Mouse (Mus musculus) gastrocnemius, postnatal 4 days (tissue): ENCODE results near the gene Vwce. TPM values are rescaled to one million over a fixed set of nuclear protein-coding genes. Genes with fewer than 3 reads are reported as not detected.
A peak's percentile ranks its signal among the peaks of the same experiment; 100 is the strongest.

Source experiments
- DNase-seq, 2 experiments: peaks; one replicate each; pipeline ENCODE4 v3.0.0; 2021 to 2022; ENCODE audit warnings: low spot score in 2 of 2, mixed read lengths in 2 of 2
- long read RNA-seq, 2 experiments: library from polyadenylated mRNA; stranded (forward); transcript quantifications; one replicate each; pipeline ENCODE4 v2.0.0; 2021
- total RNA-seq, 2 experiments: library from RNA; stranded (reverse); gene quantifications; 2 replicates each; pipeline ENCODE4 v1.2.3; 2021

Vwce gene
- under 1 TPM; 0.41 to 0.66 TPM for total RNA-seq
- long read RNA-seq, experiment 1, partial matches to known transcripts = 0 of 2 reads
- long read RNA-seq, experiment 1, other reads (novel, unspliced or antisense) = 2 of 2 reads
- long read RNA-seq, experiment 2 = 0 reads

DNA sequence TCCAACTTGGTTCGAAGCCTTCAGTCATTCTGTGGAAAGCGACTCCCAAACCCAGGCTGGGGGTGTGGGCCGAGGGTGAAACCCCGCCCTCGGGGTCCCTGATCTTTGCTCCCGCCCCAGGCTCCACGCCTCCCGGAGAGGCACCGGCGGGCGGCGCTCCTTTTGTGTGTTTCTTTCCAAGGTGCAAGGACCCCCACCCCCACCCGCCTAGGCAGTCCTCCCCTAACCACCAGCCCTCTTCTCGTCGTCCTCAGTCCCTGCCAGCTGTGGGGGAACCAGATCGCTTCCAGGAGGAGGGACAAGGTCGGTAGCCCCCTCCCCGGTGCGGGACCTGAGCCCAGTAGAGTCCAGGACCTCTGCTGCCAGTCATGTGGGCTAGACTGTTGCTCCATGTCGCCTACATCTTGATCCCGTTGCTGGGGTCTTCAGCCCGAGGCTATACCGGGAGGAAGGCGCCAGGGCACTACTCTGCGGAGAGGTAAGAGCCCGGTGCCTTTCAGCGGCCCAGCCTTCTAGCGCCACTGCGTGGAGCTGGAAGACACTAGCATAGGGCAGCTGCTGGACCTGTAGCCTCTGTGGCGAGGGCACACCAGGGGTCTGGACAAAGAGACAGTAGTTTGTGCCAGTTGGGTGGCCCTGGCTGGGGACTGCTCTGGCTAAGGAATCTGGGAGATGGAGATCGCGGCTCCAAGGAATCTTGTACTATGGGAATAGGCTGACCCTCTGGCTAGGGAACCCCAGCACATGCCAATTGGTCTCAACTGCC lies at the start of gene Vwce:
Gene Vwce (plus strand): TSS at position 108 of the 766 bp plus-strand sequence.
- DNase-seq = peak in 1 of 2 experiments; percentile 45

DNA sequence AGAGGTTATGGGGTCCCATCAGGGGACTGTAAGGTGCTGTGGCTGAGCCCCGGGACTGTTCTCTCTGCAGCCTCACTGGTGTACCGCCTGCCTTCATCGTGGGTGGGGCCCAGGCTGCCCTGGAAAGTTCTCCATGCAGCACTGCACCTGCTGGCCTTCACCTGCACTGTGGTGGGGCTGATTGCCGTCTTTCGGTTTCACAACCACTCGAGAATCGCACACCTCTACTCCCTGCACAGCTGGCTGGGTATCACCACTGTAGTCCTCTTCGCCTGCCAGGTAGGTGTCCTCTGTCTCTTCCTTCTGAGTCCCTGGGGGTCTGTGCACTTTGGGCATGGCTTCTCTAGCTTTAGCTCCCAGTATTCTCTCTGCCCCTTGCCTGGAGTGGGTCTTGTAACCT lies 48.9 kb upstream of the Vwce start:
- no peak for DNase-seq

DNA sequence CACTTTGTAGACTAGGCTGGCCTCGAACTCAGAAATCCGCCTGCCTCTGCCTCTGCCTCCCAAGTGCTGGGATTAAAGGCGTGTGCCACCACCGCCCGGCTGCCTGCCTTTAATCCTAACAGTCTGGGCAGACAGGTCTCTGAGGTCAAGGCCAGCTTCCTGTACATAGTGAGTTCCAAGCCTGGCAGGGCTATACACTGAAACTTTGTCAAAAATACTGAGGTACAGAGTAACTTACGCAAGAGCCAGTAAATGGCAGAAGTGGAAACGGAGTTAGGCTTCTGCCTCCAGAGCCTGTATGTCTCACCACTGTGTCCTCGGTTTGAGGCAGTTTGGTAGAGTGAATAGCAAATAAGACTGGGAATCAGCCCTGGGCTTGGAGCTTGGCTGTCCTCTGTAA lies 46.8 kb upstream of the Vwce start:
- DNase-seq = no peak

DNA sequence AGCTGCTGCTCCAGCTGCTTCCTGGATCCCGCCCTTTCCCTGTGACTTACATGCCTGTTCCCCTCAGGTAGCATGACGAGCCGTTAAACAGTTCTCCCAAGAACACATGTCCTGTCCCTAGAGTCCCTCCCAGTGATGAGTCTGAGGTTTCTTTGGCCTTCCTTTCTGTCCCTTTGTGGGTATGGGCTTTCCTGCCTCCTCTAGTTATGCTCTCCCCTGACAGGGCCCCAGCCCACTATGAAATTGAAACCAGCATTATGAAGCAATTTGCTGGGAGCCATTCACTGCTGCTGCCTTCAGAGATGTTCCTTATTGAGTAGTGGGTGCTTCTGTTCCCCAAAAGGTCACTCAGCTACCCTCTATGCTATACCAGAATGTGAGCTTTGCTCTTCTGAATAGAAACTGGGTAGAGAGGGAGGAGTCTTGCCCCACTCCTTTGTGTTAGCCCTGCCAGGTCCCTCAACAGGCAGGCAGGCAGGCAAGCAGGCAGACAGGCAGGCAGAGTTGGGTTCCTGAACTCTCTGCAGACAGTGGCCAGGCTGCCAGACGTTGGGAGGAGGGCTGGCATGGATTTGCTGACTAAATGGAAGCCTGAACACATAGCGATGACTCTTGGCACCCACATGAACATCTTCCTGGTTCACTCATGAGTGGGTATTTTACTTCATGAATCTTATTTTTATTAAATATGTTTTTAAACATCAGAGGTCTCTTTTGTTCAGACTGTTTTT lies 44.7 kb upstream of the Vwce start:
- DNase-seq = no peak

DNA sequence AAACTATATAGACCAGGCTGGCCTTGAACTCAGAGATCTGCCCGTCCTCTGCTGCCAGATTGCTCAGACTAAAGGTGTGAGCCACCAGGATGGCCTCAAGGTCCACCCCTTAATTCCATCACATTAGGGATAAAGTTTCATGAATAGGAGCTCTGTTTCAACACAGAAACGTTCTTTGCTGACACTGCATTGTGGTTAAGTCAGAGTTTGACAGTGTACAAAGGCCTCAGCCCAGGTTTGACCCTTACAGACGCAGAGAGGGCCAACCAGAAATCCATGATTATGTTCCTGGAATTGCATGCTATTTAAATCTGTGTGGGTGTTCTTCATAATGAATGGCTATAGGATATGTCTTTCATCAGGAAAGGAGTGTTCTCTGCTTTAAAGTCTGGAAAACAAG lies 43.7 kb upstream of the Vwce start:
- no peak for DNase-seq

DNA sequence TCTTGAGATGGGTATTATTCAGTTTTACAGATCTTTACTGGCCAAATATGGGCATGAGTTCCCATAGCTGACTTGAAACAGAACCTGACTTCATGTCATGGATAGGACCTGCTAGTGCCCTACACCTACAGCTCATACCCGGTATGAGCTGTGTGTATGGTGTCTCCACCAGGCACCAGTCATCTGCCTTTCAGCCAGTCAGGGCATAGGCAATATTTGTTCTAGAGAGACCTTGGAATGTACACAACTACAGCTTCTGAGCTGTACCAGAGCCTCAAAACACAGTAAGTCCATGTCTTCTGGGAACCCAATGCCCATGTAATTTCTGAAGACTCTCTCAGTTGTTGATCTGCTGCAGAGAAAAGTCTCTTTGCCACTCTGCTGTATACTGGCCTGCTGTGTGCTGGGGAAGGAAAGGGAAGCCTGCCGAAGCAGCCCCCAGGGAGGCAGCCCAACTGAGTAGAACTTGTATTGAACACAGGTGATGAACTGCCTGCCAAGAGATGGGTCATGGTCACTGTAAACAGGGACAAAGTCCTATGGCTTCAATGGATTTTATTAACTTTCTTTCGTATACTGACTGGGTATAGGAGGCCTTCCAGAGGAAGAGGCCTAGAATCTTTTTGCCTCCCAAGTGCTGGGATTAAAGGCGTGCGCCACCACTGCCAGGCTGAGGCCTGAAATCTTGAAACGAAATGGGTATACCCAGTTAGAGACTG lies 42.2 kb upstream of the Vwce start:
- DNase-seq = no peak

DNA sequence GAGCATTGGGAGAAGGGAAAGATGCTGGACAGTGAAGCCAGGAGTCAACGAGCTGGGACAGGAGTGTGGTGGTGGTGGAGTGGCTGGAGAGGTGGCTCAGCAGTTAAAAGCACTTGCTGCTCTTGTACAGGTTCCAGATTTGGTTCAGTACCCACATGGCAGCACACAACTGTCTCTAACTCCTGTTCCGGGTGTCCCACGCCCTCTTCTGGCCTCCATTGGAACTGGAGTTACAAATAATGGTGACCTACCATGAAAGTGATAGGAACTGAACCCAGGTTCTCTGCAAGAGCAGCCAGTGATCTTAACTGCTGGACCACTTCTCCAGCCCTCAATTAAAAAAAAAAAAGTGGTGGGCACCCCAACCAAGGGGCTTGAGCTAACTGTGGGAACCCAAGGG lies 35.8 kb upstream of the Vwce start:
- DNase-seq = no peak

DNA sequence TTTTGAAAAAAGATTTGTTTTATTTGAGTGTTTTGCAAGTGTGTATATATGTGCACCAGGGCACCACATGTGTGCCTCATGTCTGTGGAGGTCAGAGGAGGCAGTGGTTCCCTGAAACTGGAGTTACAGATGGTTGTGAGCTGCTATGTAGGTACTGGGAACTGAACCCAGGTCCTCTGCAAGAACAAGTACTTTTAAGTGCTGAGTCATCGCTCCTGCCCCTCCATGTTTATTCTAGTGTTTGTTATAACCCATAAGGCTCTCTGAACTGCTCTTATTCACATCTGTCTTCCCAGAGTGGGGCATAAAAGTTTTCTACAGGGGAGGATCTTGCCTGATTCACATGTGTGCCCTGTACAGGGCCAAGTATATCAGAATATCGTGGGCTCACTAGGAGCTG lies 34.4 kb upstream of the Vwce start:
- no peak for DNase-seq

DNA sequence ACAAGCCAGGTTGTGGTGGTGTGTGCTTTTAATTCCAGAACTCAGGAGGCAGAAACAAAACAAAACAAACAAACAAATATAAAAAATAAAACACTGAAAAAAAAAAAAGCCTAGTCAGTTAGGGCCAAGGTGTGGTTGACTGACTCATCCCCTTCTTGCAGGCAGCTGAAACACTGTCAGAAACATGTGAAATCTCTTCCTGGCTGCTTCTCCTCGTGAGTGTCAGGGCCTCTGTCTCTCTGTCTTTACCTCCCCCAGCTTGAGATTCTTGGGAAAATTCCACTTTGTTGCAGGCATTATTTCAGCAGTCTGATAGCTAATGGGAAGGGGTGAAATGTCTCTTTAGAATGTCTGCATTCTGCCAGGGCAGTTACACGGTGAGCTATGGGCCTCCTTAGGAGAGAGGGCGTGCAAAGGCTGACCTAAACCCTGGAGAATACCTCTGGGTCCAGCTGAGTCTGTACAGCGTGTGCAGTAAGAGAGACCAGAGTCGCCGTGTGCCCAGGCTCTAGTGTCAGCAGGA lies 31.7 kb upstream of the Vwce start:
- DNase-seq = no peak

DNA sequence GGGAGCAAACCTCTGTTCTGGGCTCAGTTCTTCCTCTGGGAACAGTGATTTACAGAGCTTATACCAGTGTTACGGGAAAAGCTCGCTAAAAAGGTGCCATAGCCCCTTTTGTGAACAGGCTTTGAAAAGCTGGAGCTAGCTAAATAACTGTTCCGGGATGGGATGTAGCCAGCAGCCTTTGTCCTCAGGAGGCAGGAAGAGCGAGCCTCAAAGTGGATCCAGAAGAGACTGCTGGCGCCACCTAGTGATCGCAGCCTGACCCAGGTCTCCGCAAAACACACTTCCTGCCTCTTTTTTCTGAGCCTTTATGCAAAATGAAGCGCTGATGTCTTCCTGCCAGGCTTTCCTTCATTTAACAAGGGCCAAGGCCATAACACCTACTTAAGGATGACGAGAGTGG lies 31.2 kb upstream of the Vwce start:
- peak; percentile 75 to 92 for DNase-seq

DNA sequence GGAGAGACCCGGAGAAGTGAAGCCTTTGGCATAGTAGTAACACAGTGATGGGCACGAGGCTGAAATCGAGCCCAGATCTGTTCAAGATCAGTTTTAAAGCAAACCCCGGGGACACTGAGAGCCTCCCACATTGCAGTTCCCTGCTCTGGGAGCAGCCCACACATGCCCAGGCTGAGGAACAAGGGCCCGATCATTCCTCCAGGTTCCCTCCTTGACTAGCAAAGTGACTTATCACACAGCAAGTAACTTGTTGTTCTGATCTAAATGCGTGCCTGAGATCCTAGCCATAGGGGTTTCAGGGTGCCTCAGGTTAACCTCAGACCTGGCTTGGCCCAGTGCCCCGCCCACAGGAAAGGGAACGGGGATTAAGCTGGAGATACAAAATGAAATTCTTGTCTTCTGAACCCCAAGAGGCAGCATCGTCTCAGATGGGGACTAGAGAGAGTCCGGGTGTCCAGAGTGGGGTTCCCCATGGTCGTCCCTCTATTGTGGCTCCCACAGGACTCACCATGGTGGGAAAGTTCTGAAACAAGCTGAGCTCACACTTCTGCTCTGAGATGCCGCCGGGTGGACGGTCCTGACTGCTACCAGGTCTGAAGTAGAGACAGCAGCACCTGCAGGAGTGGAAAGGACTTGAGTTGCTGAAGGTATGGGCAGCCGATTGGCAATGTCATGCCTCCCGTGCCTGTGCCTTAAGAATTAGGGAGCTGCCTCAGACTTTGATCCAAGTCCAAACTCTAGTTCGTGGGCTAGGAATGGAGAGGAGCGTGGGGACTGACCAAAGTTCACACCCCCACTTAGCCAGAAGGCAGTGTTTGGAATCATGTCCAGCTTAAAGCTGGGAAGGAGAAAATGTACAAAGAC lies 30.1 kb upstream of the Vwce start:
- DNase-seq = no peak

DNA sequence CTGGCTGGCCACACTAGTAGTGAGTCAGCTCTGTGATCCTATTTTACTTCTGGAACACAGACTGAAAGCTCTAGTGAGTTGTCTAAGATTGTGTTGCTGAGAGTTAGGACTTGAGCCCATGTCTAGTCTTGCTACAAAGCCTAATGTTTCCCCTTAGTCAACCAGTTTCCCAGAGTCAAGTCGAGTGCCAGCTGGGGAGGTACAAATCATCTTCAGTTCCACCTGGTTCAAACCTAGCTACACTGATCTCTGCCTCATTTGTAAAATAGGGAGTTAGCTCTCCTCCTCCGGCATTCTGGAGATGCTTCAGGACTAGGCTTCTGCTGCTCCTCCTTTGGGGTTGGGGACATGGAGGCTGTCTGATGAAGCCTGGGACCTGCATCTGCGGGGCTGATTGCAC lies 29.5 kb upstream of the Vwce start:
- DNase-seq = no peak

DNA sequence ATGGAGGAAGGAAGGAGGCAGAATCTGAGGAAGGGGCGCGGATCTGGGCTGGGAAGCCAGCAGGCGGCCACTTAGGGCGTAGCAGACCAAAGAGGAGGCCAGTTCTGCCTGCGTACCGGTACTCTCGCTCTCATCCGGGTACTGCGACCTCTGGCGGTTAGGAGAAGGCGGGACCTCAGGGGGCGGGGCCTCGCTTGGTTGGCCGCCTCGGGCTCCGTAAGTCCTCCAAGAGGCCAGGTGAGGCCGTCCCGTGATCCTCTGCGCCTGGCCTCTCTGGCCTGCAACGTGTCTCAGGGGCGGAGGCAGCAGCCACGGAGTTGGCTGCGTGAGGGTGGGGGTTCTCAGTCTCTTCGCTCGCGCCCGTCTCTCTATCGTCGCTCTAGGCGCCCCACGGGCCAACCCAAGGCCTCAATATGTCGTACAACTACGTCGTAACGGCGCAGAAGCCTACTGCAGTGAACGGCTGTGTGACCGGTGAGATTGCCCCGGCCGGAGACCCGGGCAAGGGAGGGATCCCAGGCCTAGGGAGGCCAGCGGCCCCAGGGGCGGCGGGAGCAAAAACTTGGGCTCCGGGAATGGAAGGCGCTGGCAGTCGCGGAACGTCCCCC lies 28.6 kb upstream of the Vwce start, which contains the start of the genes Ddb1 and Tkfc:
Gene Ddb1 (plus strand): TSS at position 35 of the 608 bp plus-strand sequence.
Gene Tkfc (minus strand): TSS at position 362 of the 608 bp plus-strand sequence.
- DNase-seq = peak; percentile 98 to 99

DNA sequence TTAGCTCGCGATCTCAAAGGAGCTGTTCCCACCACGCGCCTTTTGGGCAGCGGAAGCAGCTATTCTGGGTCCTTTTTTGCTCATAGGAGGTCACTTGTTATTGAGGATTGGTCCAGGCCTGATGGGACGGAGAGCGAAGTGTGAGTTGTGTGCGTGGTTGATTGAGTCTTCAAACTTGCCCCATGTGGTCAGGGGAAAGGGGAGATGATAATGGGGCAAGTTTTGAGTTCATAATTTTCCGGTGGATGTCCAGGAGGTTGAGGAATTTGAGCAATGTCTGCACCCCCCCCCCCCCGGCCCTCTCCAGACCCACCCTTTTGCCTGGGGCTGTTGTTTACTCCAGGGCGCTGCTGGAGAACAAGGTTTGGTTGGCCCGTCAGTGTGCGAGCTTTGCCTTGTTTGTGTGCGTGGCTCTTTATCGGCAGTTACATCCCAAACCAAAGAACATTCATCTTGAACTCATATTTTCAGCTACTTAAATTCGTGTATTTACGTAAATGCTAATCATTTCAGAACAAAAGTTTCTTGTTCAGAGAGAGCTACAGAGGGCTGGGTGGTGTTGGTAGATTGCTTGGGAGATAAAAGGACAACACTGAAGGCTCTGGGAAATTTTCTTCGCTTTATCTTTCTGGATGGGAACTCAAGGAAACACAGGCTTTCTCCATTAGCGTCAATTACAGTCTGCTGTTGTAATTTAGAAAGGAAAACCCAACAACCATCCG lies 28.0 kb upstream of the Vwce start:
- no peak for DNase-seq

DNA sequence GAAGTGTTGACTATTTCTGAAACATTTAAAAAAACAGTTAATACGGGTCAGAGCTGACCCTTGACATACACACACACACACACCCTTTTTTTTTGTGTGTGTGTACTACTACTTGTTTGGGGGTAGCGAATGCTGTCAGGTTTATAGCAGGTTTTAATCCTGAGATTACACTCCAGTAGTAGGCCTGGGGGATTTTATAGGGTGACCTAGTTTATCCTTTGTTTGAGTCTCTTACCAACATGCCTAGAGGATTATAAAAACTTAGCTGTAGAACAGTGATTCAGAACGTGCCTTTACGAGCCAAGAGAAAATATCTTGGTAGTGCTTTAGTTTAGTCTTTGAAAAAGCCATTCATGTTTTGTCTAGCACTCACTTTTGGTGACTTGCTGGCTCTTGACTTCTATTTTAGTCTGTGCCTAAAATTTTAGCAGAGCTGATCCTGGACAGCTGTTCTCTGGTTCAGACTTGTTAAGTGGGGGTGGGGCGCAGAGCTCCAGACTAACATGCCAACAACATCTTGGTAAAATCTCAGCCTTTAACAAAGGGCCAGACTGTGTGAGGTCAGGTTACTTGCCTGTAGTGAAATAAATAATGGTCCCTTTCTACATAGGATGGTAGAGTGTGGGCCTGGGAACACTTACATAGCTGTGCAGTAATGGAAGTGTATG lies 25.3 kb upstream of the Vwce start:
- no peak for DNase-seq

DNA sequence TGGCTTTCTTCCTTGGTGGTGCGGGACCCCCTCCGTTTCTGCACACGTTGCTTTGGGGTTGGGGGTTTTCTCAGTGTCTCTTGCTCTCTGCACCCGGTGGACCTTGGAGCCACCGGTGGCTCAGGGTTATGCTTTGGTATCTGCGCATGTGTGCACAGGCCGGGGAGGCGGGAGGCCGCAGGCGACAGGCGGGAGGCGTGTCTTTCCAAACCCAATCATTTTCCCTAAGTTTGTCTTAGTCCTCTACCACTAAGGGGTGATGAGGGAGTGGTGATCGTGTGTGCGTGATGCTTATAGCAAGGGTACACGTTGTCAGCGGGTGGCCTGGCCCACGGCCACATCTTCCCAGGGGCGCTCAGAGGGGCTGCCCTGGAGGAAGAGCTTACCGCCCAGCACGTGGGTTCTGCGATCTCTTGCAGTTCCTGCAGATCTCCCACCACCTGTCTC lies 882 bp downstream of the Vwce start:
- peak in 1 of 2 experiments; percentile 62 for DNase-seq

DNA sequence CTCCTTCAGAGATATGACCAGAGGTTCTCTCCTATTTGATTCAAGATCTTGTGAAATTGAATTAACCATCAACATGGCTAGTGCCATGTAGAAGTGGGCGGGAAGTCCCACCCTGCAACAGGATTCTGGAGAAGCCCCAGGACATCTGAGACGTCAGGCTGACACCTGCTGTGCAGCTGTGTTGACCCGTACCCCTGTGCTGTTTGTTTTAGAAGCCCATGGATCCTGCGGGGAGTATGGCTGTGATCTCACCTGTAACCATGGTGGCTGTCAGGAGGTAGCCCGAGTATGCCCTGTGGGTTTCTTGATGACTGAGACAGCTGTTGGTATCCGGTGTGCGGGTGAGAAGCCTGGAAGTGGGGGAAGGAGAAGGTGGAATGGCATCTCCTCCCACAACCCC lies 3.8 kb downstream of the Vwce start:
- no peak for DNase-seq

DNA sequence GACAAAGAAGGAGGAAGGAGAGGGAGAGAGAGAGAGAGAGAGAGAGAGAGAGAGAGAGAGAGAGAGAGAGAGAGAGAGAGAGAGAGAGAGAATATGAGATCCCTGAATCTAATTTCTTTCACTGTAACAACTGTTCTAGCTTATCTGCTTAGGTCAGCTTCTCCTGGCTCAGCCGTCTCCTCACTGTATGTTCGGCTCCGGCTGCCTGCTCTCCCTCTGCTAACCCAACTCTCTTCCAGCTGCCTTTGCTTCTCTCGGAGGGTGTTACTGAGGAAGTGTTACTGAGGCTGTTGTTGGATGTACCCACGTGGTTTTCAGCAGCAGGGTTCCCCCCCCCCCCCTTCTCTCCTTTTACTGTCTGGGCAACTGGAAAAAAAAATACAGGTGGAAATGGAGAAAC lies 6.1 kb downstream of the Vwce start:
- DNase-seq = no peak
